Mouse (Mus musculus): ENCODE data around the gene Asb6.
A peak's percentile ranks its signal among the peaks of the same experiment; 100 is the strongest.

Asb6 gene

DNA sequence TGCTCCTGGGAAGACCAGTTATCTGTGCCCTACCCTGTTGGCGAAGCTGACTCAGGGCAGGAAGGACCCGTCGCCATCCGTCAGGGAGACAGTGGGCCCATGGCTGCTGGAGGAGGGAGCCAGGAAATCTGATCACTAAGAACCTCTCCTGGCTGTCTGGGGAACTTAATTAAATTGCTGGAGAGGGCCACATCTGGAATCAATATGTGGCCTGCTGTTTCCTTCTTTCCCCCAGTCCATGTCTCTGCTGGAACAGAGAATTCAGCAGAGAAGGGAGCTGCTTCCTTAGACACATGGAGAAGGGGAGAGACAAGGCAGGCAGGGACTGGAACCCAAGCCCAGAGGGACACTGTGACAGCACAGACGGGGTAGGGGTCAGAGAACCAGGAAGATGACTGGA is 3.5 kb upstream of the Asb6 start:
- no peak for DNase-seq

DNA sequence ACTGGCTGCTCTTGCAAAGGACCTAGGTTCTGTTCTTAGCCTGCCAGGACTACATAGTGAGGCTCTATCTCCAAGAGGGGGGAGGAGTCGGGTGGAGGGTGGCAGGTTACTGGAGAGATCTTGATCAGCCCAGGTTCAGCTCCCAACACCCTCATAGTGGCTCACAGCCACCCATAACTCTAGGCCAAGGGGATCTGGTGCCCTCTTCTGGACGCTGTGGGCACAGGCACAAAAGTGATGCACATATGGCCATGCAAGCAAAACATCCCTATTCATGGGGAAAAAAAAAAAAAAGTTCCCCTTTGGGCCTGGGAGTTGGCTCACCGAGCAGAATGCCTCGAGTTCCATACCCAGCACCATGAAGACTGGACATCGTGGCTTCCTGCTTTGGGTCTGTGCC is 818 bp downstream of the Asb6 start:
- DNase-seq, result no peak

DNA sequence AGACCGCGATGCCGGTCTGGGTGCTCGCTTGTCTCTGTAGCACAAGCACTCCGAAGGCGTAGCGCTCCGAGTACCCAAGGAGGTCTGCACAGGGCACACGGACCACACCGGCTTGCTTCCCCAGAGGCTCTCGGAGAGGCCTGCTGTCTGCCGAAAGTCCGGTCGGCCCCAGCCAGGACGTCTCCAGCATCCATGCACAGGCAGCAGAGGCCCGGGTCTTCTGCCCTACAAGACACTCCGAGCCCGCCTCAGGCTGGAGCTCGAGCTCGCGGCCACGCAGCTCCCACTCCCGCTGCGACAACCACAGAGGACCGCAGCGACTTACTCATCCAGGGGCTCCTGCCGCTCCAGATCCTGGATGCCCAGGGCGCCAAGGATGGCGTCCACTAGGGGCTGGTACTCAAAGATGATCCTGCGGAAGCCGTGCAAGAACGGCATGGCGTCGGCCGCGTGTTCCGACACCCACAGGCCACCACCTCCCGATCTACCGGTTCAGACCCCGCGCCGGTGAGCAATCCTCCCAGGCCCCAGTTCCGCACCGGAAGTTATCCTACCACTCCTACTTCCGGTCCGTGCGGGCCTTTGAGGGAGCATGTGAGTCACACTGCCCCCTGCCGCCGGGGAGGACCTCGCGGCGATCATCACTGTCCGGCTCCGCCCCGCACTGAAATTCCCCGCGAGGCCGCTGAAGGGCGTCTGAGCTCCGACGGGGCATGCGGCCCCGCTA is 2.2 kb downstream of the Asb6 start:
- peak; percentile 88 for DNase-seq

DNA sequence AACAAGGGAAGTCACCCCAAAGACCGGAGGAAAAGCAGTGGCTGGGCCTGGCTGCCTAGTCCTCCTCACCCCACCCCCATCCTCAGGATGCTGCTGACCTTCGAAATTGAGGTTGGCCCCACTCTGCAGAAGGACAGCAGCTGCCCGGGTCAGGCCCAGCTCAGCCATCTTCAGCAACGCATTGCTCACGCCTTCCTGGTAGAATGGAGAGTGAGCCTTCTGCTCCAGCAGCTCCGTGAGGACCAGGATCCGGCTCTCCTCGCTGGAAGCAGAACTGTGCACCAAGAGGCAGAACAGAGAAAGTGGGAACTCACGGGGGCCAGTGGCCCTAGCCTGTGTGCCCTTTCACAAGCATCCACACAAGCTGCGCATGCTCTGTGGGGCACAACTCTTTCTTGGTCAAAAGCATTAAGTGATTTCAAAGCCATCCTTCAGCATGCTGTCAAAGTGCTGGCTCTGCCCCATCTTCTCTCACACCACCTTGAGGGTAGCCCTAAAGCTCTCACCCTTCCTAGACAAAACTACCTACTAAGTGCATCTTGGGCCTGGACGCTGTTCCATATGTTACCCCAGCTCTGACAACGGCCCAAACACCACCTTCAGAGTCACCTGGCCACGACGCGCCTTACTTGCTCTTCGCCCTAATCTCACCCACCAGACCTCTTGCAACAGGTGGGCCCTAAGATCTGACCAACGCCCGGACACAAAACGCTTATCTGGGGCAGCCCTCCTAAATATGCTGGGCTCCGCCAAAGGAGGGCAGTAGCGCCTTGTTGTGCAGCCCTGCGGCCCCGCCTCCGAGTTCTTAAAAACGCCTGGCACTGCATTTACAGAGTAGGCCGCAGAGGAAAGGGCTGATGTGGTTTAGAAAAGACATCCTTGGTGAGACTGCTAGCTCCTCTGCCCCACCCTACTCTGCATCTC is 3.0 kb downstream of the Asb6 start:
- no peak for DNase-seq

DNA sequence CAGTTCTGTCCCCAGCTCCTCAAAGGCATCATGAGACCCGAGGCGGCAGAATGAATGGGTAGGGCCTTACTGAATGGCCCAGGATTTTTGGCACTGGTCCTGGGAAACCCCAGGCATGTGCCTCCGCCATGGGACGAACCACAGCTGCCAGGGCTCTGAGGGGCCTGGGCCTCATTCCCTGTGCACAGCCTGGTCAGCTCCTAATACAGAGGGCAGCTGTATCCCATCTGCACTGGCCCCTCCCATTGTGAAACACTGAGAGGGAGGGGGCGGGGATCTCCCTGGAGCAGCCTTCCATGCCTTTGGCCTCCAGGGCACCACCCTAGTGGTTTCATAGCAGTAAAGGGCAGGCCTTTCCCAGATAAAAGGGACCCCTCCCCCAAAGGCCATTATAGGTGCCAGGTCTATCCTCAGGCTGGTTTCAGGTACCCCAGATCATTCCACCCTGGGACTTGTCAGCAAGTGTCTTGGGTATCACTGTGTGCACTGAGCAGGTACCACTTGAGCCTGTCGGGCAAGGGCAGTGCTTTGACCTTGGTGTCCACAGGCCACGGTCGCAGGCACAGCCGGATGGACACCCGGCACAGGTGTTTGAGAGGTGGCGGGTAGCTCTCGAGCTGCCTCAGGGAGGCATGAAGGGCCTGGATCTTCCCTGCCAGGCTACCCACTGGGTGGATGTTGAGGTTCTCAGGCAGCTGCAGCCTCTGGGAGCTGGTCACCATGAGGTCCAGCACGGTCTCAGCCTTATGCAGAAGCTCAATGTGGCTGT is 6.6 kb downstream of the Asb6 start:
- no peak for DNase-seq

DNA sequence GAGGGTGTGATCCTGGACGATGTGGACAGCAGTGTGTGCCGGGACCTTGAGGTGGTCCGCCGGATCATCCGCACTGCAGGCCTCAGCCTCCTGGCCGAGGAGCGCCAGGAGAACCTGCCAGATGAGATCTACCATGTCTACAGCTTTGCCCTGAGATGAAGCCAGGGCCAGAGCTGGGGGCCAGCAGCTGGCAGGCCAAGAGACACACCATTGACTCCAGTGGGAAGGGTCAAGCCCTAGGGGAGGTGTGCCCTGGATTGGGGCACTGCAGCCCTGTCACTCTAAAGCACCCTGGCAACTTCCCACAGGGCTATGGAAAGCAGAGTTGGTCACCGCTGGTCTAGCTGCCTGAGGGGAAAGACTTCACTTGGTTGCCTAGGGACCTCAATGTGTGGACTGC is 7.7 kb downstream of the Asb6 start:
- no peak for DNase-seq

DNA sequence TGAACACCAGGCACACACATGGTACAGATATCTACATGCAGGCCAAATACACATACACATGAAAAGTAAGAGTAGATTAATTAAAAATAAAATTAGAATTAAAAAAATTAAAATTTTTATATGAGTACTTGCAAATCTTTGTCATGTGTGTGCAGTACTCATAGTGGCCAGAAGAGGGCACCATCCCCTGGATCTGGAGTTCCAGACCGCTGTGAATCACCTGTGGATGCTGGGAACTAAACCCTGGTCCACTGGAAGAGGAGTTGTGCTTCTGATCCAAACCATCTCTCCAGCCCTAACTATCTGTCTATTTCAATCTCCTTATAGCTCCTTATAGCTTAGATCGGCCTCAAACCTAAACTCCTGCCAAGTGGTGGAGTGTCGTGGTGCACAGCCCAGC is 9.1 kb downstream of the Asb6 start:
- DNase-seq, result no peak

DNA sequence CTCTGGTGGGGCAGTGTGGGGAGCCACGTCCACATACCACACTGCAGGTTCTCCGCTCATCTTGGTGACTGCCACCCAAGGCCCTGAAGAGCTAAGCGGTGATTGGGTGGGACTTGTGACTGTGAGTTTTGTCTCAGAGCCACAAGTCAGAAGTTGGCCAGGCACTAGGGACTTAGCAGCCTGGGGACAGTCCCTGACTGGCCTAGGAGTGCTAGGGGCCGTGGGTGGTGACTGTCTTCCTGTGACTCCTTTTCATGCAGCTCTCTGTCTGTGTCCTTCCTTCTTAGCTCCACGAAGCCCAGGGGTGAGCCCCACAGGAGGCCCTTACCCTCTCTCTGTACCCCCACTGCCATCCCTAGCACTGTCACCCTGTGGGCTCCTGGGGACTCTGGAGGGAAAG is 10.3 kb downstream of the Asb6 start:
- no peak for DNase-seq

DNA sequence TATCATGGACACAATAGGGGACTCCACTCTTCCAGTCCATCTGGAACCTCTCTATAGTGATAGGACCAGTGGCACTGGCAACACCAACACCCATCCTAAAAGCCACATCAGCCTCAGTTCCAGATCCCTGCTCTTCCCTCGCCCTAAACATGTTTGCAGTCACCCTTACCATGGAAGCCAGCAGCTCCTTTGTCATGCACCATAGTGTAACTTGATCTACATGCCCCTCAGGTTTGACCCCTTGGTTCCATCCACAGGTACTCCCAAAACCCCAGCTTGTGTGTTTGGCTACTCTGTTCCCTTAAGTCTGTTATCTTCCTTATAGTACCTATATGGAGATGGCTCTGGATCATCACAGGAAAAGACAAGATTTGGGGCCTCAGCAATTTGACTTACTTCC is 13.8 kb downstream of the Asb6 start:
- DNase-seq, result no peak

DNA sequence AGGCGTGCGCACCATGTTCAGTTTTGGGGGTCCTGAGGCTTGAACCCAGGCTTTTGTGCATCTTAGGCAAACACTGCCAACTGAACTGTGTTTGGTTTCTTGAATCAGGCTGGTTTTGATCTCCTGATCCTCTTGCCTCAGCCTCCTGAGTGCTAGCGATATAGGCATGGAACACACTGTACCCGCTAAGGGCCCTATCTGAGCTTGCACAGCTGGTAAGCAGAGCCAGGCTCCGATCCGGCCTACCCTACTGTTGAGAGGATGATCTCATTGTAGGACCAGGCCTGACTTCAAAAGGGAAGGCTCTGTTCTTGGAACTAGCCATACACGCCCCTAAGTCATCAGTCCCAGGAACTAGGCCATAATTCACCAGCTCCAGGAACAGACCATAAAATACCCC is 19.6 kb downstream of the Asb6 start:
- DNase-seq, result no peak

DNA sequence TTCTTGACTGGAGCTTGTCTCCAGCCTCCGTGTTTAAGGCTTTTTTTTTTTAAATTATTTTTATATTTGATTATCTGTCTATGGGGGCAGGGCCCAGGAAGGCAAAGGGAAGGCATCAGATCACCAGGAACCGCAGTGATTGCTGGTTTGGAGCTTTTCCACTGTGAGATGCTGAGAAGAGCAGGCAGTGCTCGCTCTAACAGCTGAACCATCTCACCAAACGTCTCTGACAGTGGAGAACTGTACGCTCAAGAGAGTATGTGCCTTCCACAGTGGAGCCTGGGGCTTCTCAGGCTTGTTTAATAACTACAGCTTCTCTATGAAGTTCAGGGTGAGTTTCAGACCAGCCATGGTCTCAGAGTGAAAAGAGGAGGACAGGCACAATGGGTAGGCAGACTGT is 20.6 kb downstream of the Asb6 start:
- DNase-seq, result no peak

DNA sequence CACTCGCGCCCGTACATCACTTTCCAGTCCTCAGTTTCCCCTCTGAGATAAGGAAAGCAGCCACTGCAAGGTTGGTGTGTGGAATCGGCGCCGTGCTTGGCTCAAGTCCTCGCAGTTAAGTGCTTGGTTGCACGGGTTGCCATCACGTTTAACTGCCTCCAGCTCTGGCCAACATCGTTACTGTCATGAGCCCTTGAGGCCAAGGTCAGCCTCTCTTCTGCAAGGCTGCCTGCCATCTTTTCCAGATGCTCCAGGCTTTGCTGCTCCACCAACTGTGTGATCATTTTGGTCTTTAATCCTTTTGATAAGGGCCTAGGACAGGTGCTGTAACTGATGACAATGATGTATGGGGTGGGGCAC is 21.9 kb downstream of the Asb6 start:
- DNase-seq, result no peak

DNA sequence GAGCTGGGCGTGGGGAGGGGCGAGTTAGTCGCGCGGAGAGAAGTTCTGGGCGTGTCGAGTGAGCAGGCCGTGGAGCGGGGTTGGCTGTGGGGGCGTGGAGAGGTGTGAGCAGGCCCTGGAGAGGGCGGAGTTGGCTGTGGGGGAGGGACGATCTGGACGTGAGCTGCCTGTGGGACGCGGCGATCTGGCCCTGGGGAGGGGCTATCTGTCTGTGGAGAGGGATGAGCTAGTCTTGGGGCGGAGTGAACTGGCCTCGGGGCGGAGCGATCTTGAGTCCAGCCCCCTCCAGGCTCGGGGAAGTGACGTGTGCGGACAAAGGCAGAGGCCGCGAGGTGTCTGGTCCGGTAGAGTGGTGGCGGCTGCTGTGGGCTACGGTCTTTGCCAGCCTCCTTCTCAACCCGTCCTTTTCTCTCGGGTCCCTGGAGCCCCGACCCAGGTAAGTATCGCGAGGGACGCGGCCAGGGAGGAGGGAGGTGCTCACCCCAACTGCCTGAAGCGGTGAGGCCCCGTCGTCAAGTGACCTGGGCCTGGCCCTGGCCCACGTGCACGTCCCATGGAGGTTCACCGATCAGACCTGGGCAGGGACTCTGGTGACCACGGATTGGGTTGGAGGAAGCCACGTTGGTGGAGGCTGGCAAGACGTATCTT is 22.4 kb downstream of the Asb6 start, which contains the start of gene Ntmt1:
Gene Ntmt1 (plus strand): TSS at position 179 of the 648 bp plus-strand sequence.
- peak; percentile 98 for DNase-seq

DNA sequence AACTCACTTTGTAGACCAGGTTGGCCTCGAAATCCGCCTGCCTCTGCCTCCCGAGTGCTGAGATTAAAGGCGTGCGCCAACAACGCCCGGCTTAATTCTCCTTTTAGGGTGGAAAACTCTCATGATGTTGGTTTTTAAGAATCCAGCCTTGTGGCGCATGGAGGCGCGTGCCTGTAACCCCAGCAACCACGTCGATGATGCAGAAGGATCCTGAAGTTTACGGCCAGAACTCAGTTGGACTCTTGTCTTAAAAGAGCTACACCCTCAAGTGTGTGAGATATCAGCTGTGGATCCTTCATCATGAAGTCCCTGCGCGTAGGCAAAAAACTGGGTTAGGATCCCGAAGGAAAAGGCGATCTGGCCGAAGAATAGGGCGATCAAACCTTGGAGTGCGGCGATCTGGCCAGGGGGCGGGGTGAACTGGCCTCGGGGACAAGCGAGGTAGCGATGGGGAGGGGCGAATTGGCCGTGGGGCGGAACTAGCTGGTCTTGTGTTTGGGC is 22.9 kb downstream of the Asb6 start:
- no peak for DNase-seq

DNA sequence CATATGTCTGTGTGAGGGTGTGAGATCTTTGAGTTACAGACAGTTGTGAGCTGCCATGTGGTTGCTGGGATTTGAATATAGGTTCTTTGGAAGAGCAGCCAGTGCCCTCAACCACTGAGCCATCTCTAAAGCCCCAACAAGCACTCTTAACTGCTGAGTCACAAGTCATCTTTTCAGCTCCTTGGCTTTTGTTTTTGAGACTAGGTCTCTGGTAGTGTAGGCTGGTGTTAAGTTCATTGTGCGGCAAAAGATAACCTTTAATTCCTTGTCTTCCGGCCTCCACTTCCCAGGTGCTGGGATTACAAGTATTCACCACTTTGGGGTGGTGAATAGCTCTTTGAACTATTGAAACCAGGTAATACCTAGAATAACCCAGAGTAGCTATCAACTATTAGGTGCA is 24.1 kb downstream of the Asb6 start:
- no peak for DNase-seq

DNA sequence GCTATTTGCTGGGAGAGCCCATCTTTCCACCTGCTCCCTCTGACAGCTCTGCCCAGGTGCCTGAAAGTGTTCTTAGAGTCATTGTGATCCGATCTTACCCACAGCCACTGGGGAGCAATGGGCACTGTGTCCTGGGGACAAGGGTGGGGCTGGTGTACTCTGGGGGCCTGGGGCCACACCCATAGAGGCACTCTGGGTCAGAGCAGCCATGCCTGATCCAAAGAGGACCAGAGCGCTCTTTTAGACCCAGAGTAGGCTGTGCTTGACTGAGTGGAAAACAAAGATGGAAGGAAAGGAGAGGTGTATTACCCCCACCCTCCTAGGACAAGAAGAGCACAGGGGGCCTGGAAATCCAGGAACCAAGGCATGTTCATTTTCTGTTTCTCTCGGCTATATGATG is 26.5 kb downstream of the Asb6 start, which contains the start of gene 1700001O22Rik:
Gene 1700001O22Rik (minus strand): TSS at position 58 of the 400 bp plus-strand sequence.
- DNase-seq, result no peak

DNA sequence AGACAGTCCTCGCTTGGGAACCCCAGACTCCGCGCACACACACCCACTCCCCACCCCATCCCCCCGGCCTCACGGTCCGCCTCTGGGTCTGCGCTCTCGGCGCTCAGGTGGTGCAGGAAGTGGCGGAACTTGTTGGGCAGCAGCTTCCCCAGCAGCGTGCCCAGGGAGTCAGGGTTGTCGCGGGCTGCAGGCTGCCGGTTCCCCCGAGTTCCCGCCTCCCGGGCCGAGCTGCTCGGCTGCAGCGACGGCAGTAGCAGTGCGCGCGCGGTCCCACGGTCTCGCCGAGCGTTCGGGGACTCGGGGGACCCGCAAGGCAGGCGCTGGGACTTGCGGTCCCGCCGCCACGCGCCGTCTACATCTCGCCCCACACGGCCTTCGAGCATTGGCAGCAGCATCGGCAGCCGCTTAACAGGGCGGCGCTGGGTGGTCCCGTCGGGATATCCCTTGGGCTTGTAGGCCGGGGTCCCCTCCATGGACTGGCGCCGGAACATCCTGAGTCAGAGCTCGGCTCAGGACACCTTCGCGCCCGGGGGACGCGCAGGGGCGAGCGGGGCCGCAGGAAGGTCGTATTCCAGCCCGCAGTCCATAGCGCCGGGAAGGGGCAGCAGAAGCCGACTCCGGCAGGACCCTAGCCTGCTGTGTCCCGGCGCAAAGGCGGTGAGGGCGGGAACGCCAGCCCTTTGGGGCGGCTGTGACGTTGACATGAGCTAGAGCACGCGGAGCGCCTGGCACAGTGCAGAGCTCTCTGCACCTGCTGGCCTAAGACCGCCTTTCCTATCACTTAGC is 28.9 kb downstream of the Asb6 start:
- no peak for DNase-seq

DNA sequence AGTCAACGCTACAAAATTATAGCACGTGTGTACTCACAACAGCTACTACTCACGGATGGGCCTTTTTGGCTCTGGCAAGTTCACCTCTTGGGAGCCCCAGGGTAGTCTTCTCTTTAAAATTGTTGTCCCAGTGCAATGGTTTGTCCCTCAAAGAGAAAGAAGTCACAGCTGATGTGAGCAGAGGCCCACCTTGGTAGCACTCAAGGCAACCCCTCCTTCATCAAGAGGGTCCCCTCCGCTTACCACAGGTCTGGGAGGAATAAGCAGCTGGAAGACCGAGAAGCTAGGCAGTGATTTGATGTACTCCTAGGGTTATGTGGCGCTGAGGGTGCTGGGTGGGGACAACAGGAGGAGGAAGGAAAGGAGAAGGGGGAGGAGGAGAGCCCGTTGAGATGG is 29.5 kb downstream of the Asb6 start:
- DNase-seq, result no peak

DNA sequence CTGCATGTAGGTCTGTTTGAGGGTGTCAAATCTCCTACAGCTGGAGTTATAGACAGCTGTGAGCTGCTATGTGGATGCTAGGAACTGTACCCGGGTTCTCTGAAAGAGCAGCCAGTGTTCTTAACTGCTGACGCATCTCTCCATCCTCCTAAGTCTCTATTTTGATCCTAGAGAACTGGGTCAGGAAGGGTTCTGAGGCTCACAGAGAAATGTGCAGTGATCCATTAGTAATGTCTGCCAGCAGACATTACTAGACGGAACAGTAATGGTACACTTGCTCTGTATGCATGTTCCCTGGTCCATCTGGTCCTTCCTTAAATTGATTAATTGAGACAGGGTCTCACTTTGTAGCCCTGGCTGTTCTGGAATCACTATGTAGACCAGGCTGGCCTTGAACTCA is 30.7 kb downstream of the Asb6 start:
- no peak for DNase-seq

DNA sequence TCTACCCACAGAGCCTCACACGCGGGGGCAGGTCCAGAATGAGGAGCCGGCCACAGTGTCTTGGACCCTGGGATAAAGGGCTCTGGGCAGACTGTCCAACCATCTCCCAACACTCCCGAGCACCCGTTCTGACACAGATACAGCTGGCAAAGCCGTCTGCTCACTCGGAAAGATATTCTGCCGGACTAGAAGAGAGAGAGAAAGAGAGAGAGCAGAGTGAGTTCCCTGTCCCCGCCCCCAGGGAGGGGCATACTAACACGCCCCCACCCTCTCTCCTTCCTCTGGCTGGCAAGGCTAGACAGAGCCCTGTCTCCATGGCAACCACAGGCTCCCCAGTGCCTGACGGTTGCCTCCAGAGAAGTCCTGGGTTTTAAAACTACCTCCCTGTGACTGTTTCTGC is 33.8 kb downstream of the Asb6 start:
- DNase-seq, result peak; percentile 71

DNA sequence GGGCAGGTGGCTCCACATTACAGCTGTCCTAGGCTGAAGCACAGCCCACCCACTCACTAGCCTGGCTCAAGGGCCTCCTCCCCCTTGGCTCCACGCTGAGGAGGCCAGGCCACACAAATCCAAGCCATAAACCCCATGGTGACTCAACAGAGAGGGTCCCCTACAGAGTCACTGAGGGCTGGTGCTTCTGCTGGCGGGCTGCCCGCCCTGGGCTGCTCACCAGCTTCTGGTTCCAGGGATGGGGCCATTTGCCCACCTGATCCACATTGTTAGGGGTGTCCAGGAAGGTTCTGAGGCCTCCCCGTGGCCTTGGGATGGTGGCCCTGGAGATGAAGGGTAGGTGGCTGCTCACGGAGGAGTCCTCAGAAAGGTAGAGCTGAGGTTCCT is 34.3 kb downstream of the Asb6 start:
- DNase-seq, result peak; percentile 45

Data from cerebellum, adult 11-12 months (tissue).